Mouse (Mus musculus) myocyte (in vitro differentiated cells): Measurements from ENCODE around the gene Atp1b2.

Experiments
- E2F4 ChIP-seq: IDR thresholded peaks from one replicate; pipeline ENCODE4 v1.6.1; 2011; ENCODE audit warnings: mild to moderate bottlenecking, control low read depth, moderate library complexity; ENCODE audit not compliant: insufficient read depth
- MAX ChIP-seq: IDR thresholded peaks from one replicate; pipeline ENCODE4 v1.6.1; 2011; ENCODE audit warnings: low read depth, mild to moderate bottlenecking, control low read depth
- POLR2A ChIP-seq: IDR thresholded peaks from one replicate; pipeline ENCODE4 v1.6.1; 2011; ENCODE audit warnings: low read depth, mild to moderate bottlenecking, control low read depth, moderate library complexity; ENCODE audit not compliant: insufficient read length
- TCF12 ChIP-seq: IDR thresholded peaks from one replicate; pipeline ENCODE4 v1.6.1; 2011; ENCODE audit warnings: mild to moderate bottlenecking, control low read depth; ENCODE audit not compliant: poor library complexity, insufficient read depth, severe bottlenecking
- USF1 ChIP-seq: IDR thresholded peaks from one replicate; pipeline ENCODE4 v1.6.1; 2011; ENCODE audit warnings: low read depth, mild to moderate bottlenecking, control low read depth, moderate library complexity

DNA sequence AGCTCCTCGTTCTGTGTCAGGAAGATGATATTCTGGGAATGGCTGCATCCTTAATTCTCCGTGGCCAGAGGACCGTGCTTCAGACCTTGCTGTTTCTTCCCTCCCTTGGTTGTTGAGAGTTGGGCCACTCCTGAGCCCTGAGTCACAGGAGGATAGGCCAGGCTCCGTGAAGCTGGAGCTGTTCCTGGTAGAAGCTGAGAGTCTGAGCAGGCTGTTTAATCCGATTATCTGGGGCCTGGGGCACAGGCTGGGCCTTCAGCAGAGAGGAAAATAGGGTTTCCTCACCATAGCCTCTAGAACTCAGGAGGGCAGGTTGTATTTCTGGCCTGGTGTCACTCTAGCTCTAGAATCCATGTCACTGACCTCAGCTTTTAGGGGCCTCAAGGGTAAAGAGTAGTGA lies 47.7 kb upstream of the Atp1b2 start:
- TF ChIP-seq POLR2A, result no peak
- no peak for TF ChIP-seq USF1
- no peak for TF ChIP-seq MAX
- TF ChIP-seq E2F4, result no peak
- TF ChIP-seq TCF12, result no peak
